Mouse (Mus musculus) myocyte (in vitro differentiated cells): ENCODE measurements at regions not wholly inside any gene's neighbourhood (a gene's known extent, or its start where the extent isn't known, plus 50 kb on each side); places are given as distances from the start of the nearest gene placed in this dataset.

Experiments used
- H3K27me3 ChIP-seq: one replicate; pipeline ENCODE4 v1.6.1; 2011; ENCODE audit not compliant: control insufficient read depth, insufficient read depth, insufficient read length
- H3K36me3 ChIP-seq: one replicate; pipeline ENCODE4 v1.6.1; 2011; ENCODE audit not compliant: control insufficient read depth, insufficient read depth
- H3K4me2 ChIP-seq: one replicate; pipeline ENCODE4 v1.6.1; 2011; ENCODE audit warnings: low read depth, control low read depth
- H3K4me3 ChIP-seq: one replicate; pipeline ENCODE4 v1.5.1; 2011; ENCODE audit warnings: mild to moderate bottlenecking, control low read depth, moderate library complexity
- H3K79me2 ChIP-seq: one replicate; pipeline ENCODE4 v1.6.1; 2011; ENCODE audit not compliant: control insufficient read depth, insufficient read depth
- H3ac ChIP-seq: one replicate; pipeline ENCODE4 v1.6.1; 2011; ENCODE audit not compliant: control insufficient read depth, insufficient read length
- CEBPB ChIP-seq: IDR thresholded peaks from 2 replicates; pipeline ENCODE4 v1.6.1; 2011; ENCODE audit warnings: mild to moderate bottlenecking, moderate library complexity; ENCODE audit not compliant: poor library complexity, insufficient read depth, severe bottlenecking
- E2F4 ChIP-seq: IDR thresholded peaks from one replicate; pipeline ENCODE4 v1.6.1; 2011; ENCODE audit warnings: mild to moderate bottlenecking, control low read depth, moderate library complexity; ENCODE audit not compliant: insufficient read depth
- MAX ChIP-seq: IDR thresholded peaks from one replicate; pipeline ENCODE4 v1.6.1; 2011; ENCODE audit warnings: low read depth, mild to moderate bottlenecking, control low read depth
- MYOD1 ChIP-seq, 3 experiments: IDR thresholded peaks; one replicate each; pipeline ENCODE4 v1.6.1; 2011; ENCODE audit warnings: control low read depth in 2 of 3, low read depth in 2 of 3, mild to moderate bottlenecking in 2 of 3, moderate library complexity in 1 of 3; ENCODE audit not compliant: insufficient read length in 2 of 3, control insufficient read depth in 1 of 3
- MYOG ChIP-seq, 3 experiments: IDR thresholded peaks; one replicate each; pipeline ENCODE4 v1.6.1; 2011; ENCODE audit warnings: control low read depth in 2 of 3, low read depth in 2 of 3, mild to moderate bottlenecking in 2 of 3; ENCODE audit not compliant: insufficient read length in 2 of 3, control insufficient read depth in 1 of 3, insufficient read depth in 1 of 3
- POLR2A ChIP-seq: IDR thresholded peaks from one replicate; pipeline ENCODE4 v1.6.1; 2011; ENCODE audit warnings: low read depth, mild to moderate bottlenecking, control low read depth, moderate library complexity; ENCODE audit not compliant: insufficient read length
- POLR2AphosphoS2 ChIP-seq: IDR thresholded peaks from one replicate; pipeline ENCODE4 v1.6.1; 2011; ENCODE audit warnings: low read depth, control low read depth; ENCODE audit not compliant: insufficient read length
- REST ChIP-seq: IDR thresholded peaks from one replicate; pipeline ENCODE4 v1.6.1; 2011; ENCODE audit warnings: mild to moderate bottlenecking, control low read depth, moderate library complexity; ENCODE audit not compliant: insufficient read depth, insufficient read length
- SRF ChIP-seq: IDR thresholded peaks from one replicate; pipeline ENCODE4 v1.6.1; 2011; ENCODE audit warnings: low read depth; ENCODE audit not compliant: control insufficient read depth, insufficient read length
- TCF12 ChIP-seq: IDR thresholded peaks from one replicate; pipeline ENCODE4 v1.6.1; 2011; ENCODE audit warnings: mild to moderate bottlenecking, control low read depth; ENCODE audit not compliant: poor library complexity, insufficient read depth, severe bottlenecking
- TCF3 ChIP-seq: IDR thresholded peaks from one replicate; pipeline ENCODE4 v1.6.1; 2011; ENCODE audit warnings: low read depth, control low read depth; ENCODE audit not compliant: insufficient read length
- USF1 ChIP-seq: IDR thresholded peaks from one replicate; pipeline ENCODE4 v1.6.1; 2011; ENCODE audit warnings: low read depth, mild to moderate bottlenecking, control low read depth, moderate library complexity

DNA sequence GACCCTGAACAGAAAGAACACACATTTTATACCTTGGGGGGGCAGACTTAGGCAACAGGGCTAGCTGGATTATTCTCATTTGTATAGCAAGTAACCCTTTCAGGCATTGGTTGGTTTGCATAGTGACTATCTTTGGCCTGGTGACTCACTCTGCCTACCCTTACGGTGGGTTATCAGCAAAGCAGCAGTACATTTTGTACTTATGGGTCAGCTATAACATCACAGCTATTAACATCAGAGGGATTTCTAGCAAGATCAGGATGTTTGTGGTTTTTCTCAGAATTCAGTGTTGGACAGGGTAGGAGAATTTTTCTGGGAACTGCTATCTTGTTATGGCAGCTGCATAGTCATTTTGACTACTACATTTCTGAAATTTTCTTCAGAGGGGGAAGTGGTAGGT lies 84.7 kb downstream of the Serpinb9g start:
- peak overlapping the region; percentile 5 for H3K4me2 ChIP-seq
- H3K36me3 ChIP-seq: no peaks in the 10 kb centered on the region
- TF ChIP-seq MAX (no peak), MYOG (IDR thresholded peaks at IDR 0.05; ENCODE audit: control insufficient read depth in 1 of 3, insufficient read depth in 1 of 3, insufficient read length in 2 of 3, low read depth in 2 of 3) (no peak)
- no peak overlapping the region for H3ac ChIP-seq
- no peak overlapping the region for H3K4me3 ChIP-seq
- no peaks in the 10 kb centered on the region for H3K79me2 ChIP-seq
- H3K27me3 ChIP-seq: no peaks in the 10 kb centered on the region

DNA sequence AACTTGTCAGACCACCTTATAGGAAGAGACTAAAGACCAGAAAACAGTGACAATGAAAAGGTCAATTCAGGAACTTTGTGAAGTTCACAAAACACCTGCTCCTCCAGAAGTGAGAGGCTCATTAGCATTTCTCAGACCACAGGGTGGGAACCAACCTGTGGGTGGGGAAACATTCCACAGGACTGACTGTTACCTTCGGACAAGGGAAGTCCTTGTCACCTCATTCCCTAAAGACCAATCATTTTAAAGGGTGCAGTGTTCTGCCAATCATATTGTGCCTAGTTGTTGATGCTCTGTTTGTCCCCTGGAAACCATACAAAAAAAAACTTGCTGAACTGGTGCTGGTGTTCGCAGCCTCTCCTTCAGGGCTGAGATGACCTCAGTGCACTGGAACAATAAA lies 86.2 kb downstream of the Serpinb9g start:
- Histone ChIP-seq H3ac (no peak overlapping the region), H3K4me3 (no peak overlapping the region), H3K27me3 (no peaks in the 10 kb centered on the region), H3K79me2 (no peaks in the 10 kb centered on the region), H3K36me3 (no peaks in the 10 kb centered on the region), H3K4me2 (no peak overlapping the region)
- TF ChIP-seq TCF12 (no peak), POLR2AphosphoS2 (no peak), POLR2A (no peak), TCF3 (no peak), MAX (no peak), CEBPB (no peak), SRF (no peak), REST (no peak), USF1 (no peak), MYOG (IDR thresholded peaks at IDR 0.05; ENCODE audit: control insufficient read depth in 1 of 3, insufficient read depth in 1 of 3, insufficient read length in 2 of 3, low read depth in 2 of 3) (no peak), MYOD1 (IDR thresholded peaks at IDR 0.05; ENCODE audit: control insufficient read depth in 1 of 3, insufficient read length in 2 of 3, low read depth in 2 of 3) (no peak), E2F4 (no peak)

DNA sequence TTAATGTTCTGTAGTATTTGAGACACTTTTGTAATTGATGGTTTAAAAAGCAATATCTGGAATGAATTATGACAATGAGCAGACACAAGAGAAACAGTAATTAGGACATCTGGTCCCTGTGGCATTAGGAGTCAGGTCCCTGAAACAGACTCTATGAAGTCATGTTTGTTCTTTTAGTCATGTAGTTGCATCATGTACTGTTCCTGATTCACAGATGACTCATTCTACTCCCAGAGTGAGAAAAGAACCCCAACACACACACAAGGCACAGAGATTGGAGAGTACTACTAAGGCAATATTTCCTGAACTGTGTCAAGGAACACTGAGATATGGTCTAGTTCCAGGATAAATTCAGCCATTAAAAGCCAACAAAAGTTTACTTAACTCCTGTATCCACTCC lies 75.1 kb upstream of the Serpinb6d start:
- Histone ChIP-seq H3K36me3 (no peaks in the 10 kb centered on the region), H3K4me3 (no peak overlapping the region)
- TF ChIP-seq REST (no peak), CEBPB (peak; percentile 86), MYOG (IDR thresholded peaks at IDR 0.05; ENCODE audit: control insufficient read depth in 1 of 3, insufficient read depth in 1 of 3, insufficient read length in 2 of 3, low read depth in 2 of 3) (no peak), TCF3 (no peak)

More for the DNA sequence above, 75.1 kb upstream of the Serpinb6d start:
- no peaks in the 10 kb centered on the region for H3K27me3 ChIP-seq
- H3ac ChIP-seq: no peak overlapping the region
- no peaks in the 10 kb centered on the region for H3K79me2 ChIP-seq
- no peak overlapping the region for H3K4me2 ChIP-seq
